Mouse (Mus musculus) myocyte (in vitro differentiated cells): ENCODE results near the gene Gm49405. TPM values are rescaled to one million over a fixed set of nuclear protein-coding genes. Genes with fewer than 3 reads are reported as not detected.
"Not testable (repeated sequence)": the region's sequence is repeated elsewhere in the genome, so short reads cannot be mapped to it uniquely, and the experiment has no call there.

Experiments used
- H3K27me3 ChIP-seq: one replicate; pipeline ENCODE4 v1.6.1; 2011; ENCODE audit not compliant: control insufficient read depth, insufficient read depth, insufficient read length
- H3K36me3 ChIP-seq: one replicate; pipeline ENCODE4 v1.6.1; 2011; ENCODE audit not compliant: control insufficient read depth, insufficient read depth
- H3K4me2 ChIP-seq: one replicate; pipeline ENCODE4 v1.6.1; 2011; ENCODE audit warnings: low read depth, control low read depth
- H3K4me3 ChIP-seq: one replicate; pipeline ENCODE4 v1.5.1; 2011; ENCODE audit warnings: mild to moderate bottlenecking, control low read depth, moderate library complexity
- H3K79me2 ChIP-seq: one replicate; pipeline ENCODE4 v1.6.1; 2011; ENCODE audit not compliant: control insufficient read depth, insufficient read depth
- H3ac ChIP-seq: one replicate; pipeline ENCODE4 v1.6.1; 2011; ENCODE audit not compliant: control insufficient read depth, insufficient read length
- CEBPB ChIP-seq: IDR thresholded peaks from 2 replicates; pipeline ENCODE4 v1.6.1; 2011; ENCODE audit warnings: mild to moderate bottlenecking, moderate library complexity; ENCODE audit not compliant: poor library complexity, insufficient read depth, severe bottlenecking
- E2F4 ChIP-seq: IDR thresholded peaks from one replicate; pipeline ENCODE4 v1.6.1; 2011; ENCODE audit warnings: mild to moderate bottlenecking, control low read depth, moderate library complexity; ENCODE audit not compliant: insufficient read depth
- MAX ChIP-seq: IDR thresholded peaks from one replicate; pipeline ENCODE4 v1.6.1; 2011; ENCODE audit warnings: low read depth, mild to moderate bottlenecking, control low read depth
- MYOD1 ChIP-seq, 3 experiments: IDR thresholded peaks; one replicate each; pipeline ENCODE4 v1.6.1; 2011; ENCODE audit warnings: control low read depth in 2 of 3, low read depth in 2 of 3, mild to moderate bottlenecking in 2 of 3, moderate library complexity in 1 of 3; ENCODE audit not compliant: insufficient read length in 2 of 3, control insufficient read depth in 1 of 3
- MYOG ChIP-seq, 3 experiments: IDR thresholded peaks; one replicate each; pipeline ENCODE4 v1.6.1; 2011; ENCODE audit warnings: control low read depth in 2 of 3, low read depth in 2 of 3, mild to moderate bottlenecking in 2 of 3; ENCODE audit not compliant: insufficient read length in 2 of 3, control insufficient read depth in 1 of 3, insufficient read depth in 1 of 3
- POLR2A ChIP-seq: IDR thresholded peaks from one replicate; pipeline ENCODE4 v1.6.1; 2011; ENCODE audit warnings: low read depth, mild to moderate bottlenecking, control low read depth, moderate library complexity; ENCODE audit not compliant: insufficient read length
- POLR2AphosphoS2 ChIP-seq: IDR thresholded peaks from one replicate; pipeline ENCODE4 v1.6.1; 2011; ENCODE audit warnings: low read depth, control low read depth; ENCODE audit not compliant: insufficient read length
- REST ChIP-seq: IDR thresholded peaks from one replicate; pipeline ENCODE4 v1.6.1; 2011; ENCODE audit warnings: mild to moderate bottlenecking, control low read depth, moderate library complexity; ENCODE audit not compliant: insufficient read depth, insufficient read length
- SRF ChIP-seq: IDR thresholded peaks from one replicate; pipeline ENCODE4 v1.6.1; 2011; ENCODE audit warnings: low read depth; ENCODE audit not compliant: control insufficient read depth, insufficient read length
- TCF12 ChIP-seq: IDR thresholded peaks from one replicate; pipeline ENCODE4 v1.6.1; 2011; ENCODE audit warnings: mild to moderate bottlenecking, control low read depth; ENCODE audit not compliant: poor library complexity, insufficient read depth, severe bottlenecking
- TCF3 ChIP-seq: IDR thresholded peaks from one replicate; pipeline ENCODE4 v1.6.1; 2011; ENCODE audit warnings: low read depth, control low read depth; ENCODE audit not compliant: insufficient read length
- USF1 ChIP-seq: IDR thresholded peaks from one replicate; pipeline ENCODE4 v1.6.1; 2011; ENCODE audit warnings: low read depth, mild to moderate bottlenecking, control low read depth, moderate library complexity
- polyA plus RNA-seq: library from polyadenylated mRNA; unstranded; fragments of >200 nt; fragmentation: generic; extraction: Trizol; gene quantifications from one replicate; pipeline ENCODE4 v1.2.1, GENCODE M21; 2012; ENCODE audit warnings: missing spikeins

Gm49405 gene
- polyA plus RNA-seq, 1 experiment: 0.50 TPM

GRCm38 (mm10) chr19:3958470-3958869 is 42.0 kb upstream of the Gm49405 start, which contains the start of gene Aldh3b3:
Gene Aldh3b3 (plus strand): TSS chr19:3958645.
- TF ChIP-seq MAX (no peak), MYOG (IDR thresholded peaks at IDR 0.05; ENCODE audit: control insufficient read depth in 1 of 3, insufficient read depth in 1 of 3, insufficient read length in 2 of 3, low read depth in 2 of 3) (peak in 1 of 3 experiments; percentile 31), MYOD1 (IDR thresholded peaks at IDR 0.05; ENCODE audit: control insufficient read depth in 1 of 3, insufficient read length in 2 of 3, low read depth in 2 of 3) (peak in 2 of 3 experiments; percentile 66 to 85), POLR2A (no peak), SRF (no peak)
- Histone ChIP-seq H3K4me3 (no peak within 1 kb of the TSS), H3K4me2 (peak within 1 kb of the TSS; percentile 16), H3ac (no peak within 1 kb of the TSS), H3K27me3 (no peaks in the 10 kb centered on the region), H3K36me3 (no peaks in the 10 kb centered on the region), H3K79me2 (no peaks in the 10 kb centered on the region)

DNA sequence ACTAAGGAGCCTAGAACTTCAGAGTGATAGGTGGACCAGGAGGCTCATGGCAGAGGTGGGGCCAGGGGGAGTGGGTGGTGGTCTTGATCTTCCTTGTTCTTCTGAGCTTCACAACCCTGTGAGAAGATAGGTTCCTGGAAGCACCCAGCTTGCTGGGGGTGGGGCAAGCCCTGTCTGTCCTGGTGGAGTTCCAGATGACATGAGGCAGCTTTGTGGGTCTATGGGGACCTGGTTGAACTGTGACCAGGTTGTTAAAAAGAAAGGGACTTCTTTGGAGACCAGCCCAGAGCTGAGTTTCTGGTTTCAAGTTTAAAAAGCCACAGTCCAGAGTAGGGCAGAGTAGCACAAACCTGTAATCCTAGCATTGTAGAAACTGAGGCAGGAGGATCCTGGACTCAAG is 41.4 kb upstream of the Gm49405 start:
- no peaks in the 10 kb centered on the region for H3K36me3 ChIP-seq
- no peaks in the 10 kb centered on the region for H3K79me2 ChIP-seq
- no peaks in the 10 kb centered on the region for H3K27me3 ChIP-seq
- TF ChIP-seq MAX (no peak), MYOD1 (IDR thresholded peaks at IDR 0.05; ENCODE audit: control insufficient read depth in 1 of 3, insufficient read length in 2 of 3, low read depth in 2 of 3) (no peak), USF1 (no peak), TCF3 (no peak), MYOG (IDR thresholded peaks at IDR 0.05; ENCODE audit: control insufficient read depth in 1 of 3, insufficient read depth in 1 of 3, insufficient read length in 2 of 3, low read depth in 2 of 3) (no peak), TCF12 (no peak), E2F4 (no peak), SRF (no peak), REST (no peak), CEBPB (no peak), POLR2AphosphoS2 (no peak), POLR2A (no peak)
- peak overlapping the region; percentile 16 for H3K4me2 ChIP-seq
- no peak overlapping the region for H3K4me3 ChIP-seq
- no peak overlapping the region for H3ac ChIP-seq

GRCm38 (mm10) chr19:3960211-3960610 is 40.2 kb upstream of the Gm49405 start:
- H3K36me3 ChIP-seq: no peaks in the 10 kb centered on the region
- H3ac ChIP-seq: no peak overlapping the region
- H3K79me2 ChIP-seq: no peaks in the 10 kb centered on the region
- TF ChIP-seq TCF3 (no peak), MYOD1 (IDR thresholded peaks at IDR 0.05; ENCODE audit: control insufficient read depth in 1 of 3, insufficient read length in 2 of 3, low read depth in 2 of 3) (no peak), TCF12 (no peak)
- no peak overlapping the region for H3K4me2 ChIP-seq
- no peaks in the 10 kb centered on the region for H3K27me3 ChIP-seq
- H3K4me3 ChIP-seq: no peak overlapping the region

DNA sequence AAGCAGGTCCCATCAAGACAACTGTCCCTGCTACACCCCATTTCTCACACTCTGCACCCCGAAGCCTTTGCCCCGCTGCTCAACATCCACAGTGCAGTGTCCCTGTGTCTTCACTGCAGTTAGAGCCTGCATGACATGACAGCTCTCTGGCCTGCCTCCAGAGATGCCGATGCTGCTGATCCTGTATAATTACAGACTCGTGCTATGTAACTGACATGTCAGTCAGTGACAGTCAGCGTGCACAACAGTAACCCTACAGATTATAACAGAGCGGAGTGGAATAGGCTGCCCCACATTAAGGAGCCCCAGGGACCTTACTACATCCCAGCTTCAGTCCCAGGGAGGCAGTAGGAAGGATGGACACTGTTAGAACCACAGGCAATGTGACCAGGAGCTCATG is 38.6 kb upstream of the Gm49405 start:
- not testable (repeated sequence) for H3K36me3 ChIP-seq, H3K4me3 ChIP-seq, H3K4me2 ChIP-seq, H3K27me3 ChIP-seq, H3K79me2 ChIP-seq, H3ac ChIP-seq

DNA sequence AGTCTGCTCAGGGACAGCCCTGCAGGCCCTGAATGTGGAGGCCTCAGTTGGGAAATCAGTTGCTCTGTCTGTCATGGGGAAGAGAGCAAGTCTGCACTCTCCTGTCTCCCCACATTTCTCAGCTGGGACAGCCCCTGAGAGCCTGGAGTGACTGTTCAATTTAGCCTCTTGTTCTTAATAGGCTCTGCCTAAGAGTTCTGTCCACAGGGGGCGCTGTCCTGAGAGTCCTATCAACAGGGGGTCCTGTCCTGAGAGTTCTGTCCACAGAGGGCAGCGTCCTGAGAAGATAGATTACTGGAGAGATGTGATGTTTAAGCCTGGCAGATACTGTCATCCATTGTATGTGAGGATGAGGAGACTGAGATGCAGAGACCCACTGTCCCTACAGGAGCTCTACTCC is 38.0 kb upstream of the Gm49405 start:
- no peaks in the 10 kb centered on the region for H3K36me3 ChIP-seq
- H3K79me2 ChIP-seq: no peaks in the 10 kb centered on the region
- no peak overlapping the region for H3K4me3 ChIP-seq
- no peak overlapping the region for H3ac ChIP-seq
- no peak for TF ChIP-seq TCF12
- no peak for TF ChIP-seq CEBPB
- no peak for TF ChIP-seq POLR2AphosphoS2
- no peak for TF ChIP-seq SRF
- TF ChIP-seq TCF3: no peak
- TF ChIP-seq MYOG (IDR thresholded peaks at IDR 0.05; ENCODE audit: control insufficient read depth in 1 of 3, insufficient read depth in 1 of 3, insufficient read length in 2 of 3, low read depth in 2 of 3): no peak
- no peak for TF ChIP-seq E2F4
- no peak for TF ChIP-seq REST
- TF ChIP-seq MAX: no peak
- no peak for TF ChIP-seq MYOD1 (IDR thresholded peaks at IDR 0.05; ENCODE audit: control insufficient read depth in 1 of 3, insufficient read length in 2 of 3, low read depth in 2 of 3)
- no peak for TF ChIP-seq POLR2A
- TF ChIP-seq USF1: no peak
- H3K4me2 ChIP-seq: no peak overlapping the region
- H3K27me3 ChIP-seq: peaks cover 5% of the 10 kb centered on the region
